Mouse (Mus musculus) lung, postnatal 0 days (tissue): ENCODE results near the gene Zbtb7a. TPM values are rescaled to one million over a fixed set of nuclear protein-coding genes. Genes with fewer than 3 reads are reported as not detected.
"Not testable (repeated sequence)": the region's sequence is repeated elsewhere in the genome, so short reads cannot be mapped to it uniquely, and the experiment has no call there.

Experiments used
- ATAC-seq: fragments of 200-750 bp; cut with Nextera tagmentation; 2 replicates; pipeline ENCODE4 v1.8.0; 2017; ENCODE audit warnings: moderate library complexity
- DNase-seq: peaks from one replicate; pipeline ENCODE4 v3.0.0-alpha.2; 2016; ENCODE audit warnings: low spot score
- H3K27ac ChIP-seq: fragments of 300-500 bp; sonication (generic); 2 replicates; pipeline ENCODE4 v1.5.1; 2014; ENCODE audit warnings: antibody characterized with exemption, mild to moderate bottlenecking, low read length, mixed read lengths
- H3K27me3 ChIP-seq: fragments of 300-500 bp; sonication (generic); replicated peaks from 2 replicates; pipeline ENCODE4 v1.6.1; 2014; ENCODE audit warnings: low read length, mixed read lengths; ENCODE audit not compliant: insufficient read depth
- H3K36me3 ChIP-seq: fragments of 300-500 bp; sonication (generic); 2 replicates; pipeline ENCODE4 v1.6.1; 2014; ENCODE audit warnings: low read length, mixed read lengths; ENCODE audit not compliant: insufficient read depth
- H3K4me1 ChIP-seq: fragments of 300-500 bp; sonication (generic); 2 replicates; pipeline ENCODE4 v1.6.1; 2014; ENCODE audit warnings: antibody characterized with exemption, low read depth, low read length, mixed read lengths; ENCODE audit not compliant: insufficient read depth
- H3K4me2 ChIP-seq: fragments of 300-500 bp; sonication (generic); replicated peaks from 2 replicates; pipeline ENCODE4 v1.6.1; 2014; ENCODE audit warnings: low read depth, mild to moderate bottlenecking, low read length, moderate library complexity, mixed read lengths
- H3K4me3 ChIP-seq: fragments of 300-500 bp; sonication (generic); 2 replicates; pipeline ENCODE4 v1.5.1; 2014; ENCODE audit warnings: low read depth, low read length
- H3K9ac ChIP-seq: fragments of 300-500 bp; sonication (generic); replicated peaks from 2 replicates; pipeline ENCODE4 v1.6.1; 2014; ENCODE audit warnings: low read depth, mild to moderate bottlenecking
- H3K9me3 ChIP-seq: fragments of 300-500 bp; sonication (generic); 2 replicates; pipeline ENCODE4 v1.6.1; 2016; ENCODE audit warnings: low read length, mixed read lengths
- CTCF ChIP-seq: IDR thresholded peaks from 2 replicates; pipeline ENCODE4 v1.5.1; 2016; ENCODE audit warnings: antibody characterized with exemption, mild to moderate bottlenecking
- EP300 ChIP-seq: IDR thresholded peaks from 2 replicates; pipeline ENCODE4 v1.6.1; 2016; ENCODE audit warnings: antibody characterized with exemption, mild to moderate bottlenecking, control low read depth
- WGBS: fragments of 180-500 bp; shearing (Covaris S2); extraction: QIAGEN DNeasy Blood & Tissue Kit; methylation state at CpG from one replicate; pipeline ENCODE4 v1.1.7; 2014; 5-methylcytosine and 5-hydroxymethylcytosine counted together
- polyA plus RNA-seq: library from polyadenylated mRNA; unstranded; fragments of >200 nt; fragmentation: Nextera tagmentation; extraction: Ambion mirVana; gene quantifications from 2 replicates; pipeline ENCODE4 v1.2.1, GENCODE M21; 2015

Zbtb7a gene
- polyA plus RNA-seq, 1 experiment from 2014 or later, result 58.2 TPM

DNA sequence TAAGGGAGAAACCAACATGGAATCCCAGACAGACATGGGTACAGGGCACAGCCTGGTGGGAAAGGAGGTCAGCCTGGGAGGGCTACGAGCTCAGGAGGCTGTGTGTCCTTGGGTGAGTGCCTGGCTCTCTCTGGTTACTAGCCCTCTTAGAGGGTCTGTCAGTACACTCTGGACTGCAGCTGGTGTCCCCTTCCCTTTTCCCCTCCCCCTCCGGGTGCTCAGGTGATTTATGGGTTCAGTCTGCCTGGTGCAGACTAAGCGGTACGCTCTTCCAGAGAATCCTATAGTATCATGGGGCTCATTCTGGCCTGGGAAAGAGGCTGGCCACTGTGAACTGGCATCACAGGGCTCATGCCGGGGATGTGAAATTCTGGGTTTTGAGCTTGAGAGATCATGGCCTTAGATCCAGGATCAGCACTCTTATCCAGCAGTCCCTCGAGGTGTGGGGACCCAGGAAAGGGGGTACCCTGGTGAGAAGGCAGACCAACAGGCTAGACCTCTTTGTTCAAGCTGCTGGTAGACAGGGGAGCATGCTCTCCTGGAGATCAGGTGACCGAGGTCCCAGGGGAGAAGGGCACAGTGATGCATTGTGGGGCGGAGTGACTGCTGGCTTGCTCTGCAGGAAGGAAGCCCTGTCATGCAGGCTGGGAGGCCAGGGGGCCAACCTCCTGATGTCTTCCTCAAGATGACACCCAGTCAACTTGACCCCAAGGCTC is 26.7 kb downstream of the Zbtb7a start:
- TF ChIP-seq EP300, result no peak
- TF ChIP-seq CTCF, result no peak
- 82% methylated on average over 8 of the region's 8 CpGs for WGBS
- H3K9me3 ChIP-seq, result no peaks in the 10 kb centered on the region
- DNase-seq (no peak), ATAC-seq (no peak)
- H3K27me3 ChIP-seq, result no peaks in the 10 kb centered on the region
- no peak overlapping the region for H3K4me3 ChIP-seq
- H3K27ac ChIP-seq, result no peak overlapping the region
- H3K4me2 ChIP-seq, result no peak overlapping the region
- no peak overlapping the region for H3K9ac ChIP-seq
- peaks cover 6% of the 10 kb centered on the region for H3K4me1 ChIP-seq
- H3K36me3 ChIP-seq, result peaks cover 13% of the 10 kb centered on the region; the same call in 1 of the 2 replicates

DNA sequence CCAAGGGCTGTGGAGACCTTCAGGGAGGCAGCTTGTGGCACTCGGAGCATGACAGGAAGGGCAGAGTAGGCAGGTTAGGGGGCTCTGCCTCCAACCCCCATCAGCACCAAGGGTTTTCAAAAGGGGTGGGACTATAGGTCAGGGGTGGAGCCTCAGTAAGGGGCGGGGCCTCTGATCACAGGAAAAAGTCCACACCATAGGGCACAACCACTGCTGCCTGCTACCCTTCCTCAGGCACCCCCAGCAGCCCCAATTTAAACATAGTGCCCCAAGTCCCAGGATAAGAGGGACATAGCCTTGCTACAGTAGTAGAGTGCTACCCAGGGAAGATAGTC is 27.3 kb downstream of the Zbtb7a start:
- H3K27me3 ChIP-seq, result no peaks in the 10 kb centered on the region
- ATAC-seq, result no peak

DNA sequence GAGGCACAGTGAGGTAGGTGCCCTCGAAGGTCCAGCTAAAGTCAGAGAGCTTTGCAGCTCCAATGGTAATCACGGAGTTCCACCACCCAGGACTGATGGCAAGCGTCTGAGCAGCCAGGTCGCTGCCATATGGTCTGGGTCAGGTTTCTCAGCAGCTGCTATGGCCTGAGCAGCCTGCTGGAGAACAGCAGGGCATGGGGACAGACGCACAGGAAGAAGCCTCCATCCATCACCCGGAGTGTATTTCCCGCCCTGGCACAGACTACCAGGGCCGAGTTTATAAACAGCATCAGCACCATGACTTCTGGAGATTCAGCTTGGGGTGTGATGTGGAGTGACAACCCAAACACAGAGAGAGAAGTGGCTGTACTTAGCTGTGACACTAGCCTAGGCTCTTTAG is 30.1 kb downstream of the Zbtb7a start:
- H3K36me3 ChIP-seq, result peaks cover 5% of the 10 kb centered on the region; the same call in 1 of the 2 replicates
- no peak for TF ChIP-seq CTCF
- TF ChIP-seq EP300, result peak; percentile 14; the same call in 1 of the 2 replicates
- H3K4me1 ChIP-seq, result peaks cover 16% of the 10 kb centered on the region
- DNase-seq (no peak), ATAC-seq (no peak)
- no peak overlapping the region for H3K4me3 ChIP-seq
- H3K4me2 ChIP-seq, result no peak overlapping the region
- no peak overlapping the region for H3K9ac ChIP-seq
- H3K9me3 ChIP-seq, result no peaks in the 10 kb centered on the region
- no peak overlapping the region for H3K27ac ChIP-seq
- WGBS, result 57% methylated on average over 8 of the region's 8 CpGs
- no peaks in the 10 kb centered on the region for H3K27me3 ChIP-seq

More for the DNA sequence above, 27.3 kb downstream of the Zbtb7a start:
- TF ChIP-seq EP300, result no peak
- TF ChIP-seq CTCF, result no peak
- no peak overlapping the region for H3K4me3 ChIP-seq
- H3K4me2 ChIP-seq, result no peak overlapping the region
- peaks cover 11% of the 10 kb centered on the region for H3K4me1 ChIP-seq
- H3K36me3 ChIP-seq, result peaks cover 13% of the 10 kb centered on the region; the same call in 1 of the 2 replicates
- H3K9ac ChIP-seq, result no peak overlapping the region
- 42% methylated on average over 2 of the region's 2 CpGs for WGBS
- H3K27ac ChIP-seq, result no peak overlapping the region
- no peak for DNase-seq
- no peaks in the 10 kb centered on the region for H3K9me3 ChIP-seq

DNA sequence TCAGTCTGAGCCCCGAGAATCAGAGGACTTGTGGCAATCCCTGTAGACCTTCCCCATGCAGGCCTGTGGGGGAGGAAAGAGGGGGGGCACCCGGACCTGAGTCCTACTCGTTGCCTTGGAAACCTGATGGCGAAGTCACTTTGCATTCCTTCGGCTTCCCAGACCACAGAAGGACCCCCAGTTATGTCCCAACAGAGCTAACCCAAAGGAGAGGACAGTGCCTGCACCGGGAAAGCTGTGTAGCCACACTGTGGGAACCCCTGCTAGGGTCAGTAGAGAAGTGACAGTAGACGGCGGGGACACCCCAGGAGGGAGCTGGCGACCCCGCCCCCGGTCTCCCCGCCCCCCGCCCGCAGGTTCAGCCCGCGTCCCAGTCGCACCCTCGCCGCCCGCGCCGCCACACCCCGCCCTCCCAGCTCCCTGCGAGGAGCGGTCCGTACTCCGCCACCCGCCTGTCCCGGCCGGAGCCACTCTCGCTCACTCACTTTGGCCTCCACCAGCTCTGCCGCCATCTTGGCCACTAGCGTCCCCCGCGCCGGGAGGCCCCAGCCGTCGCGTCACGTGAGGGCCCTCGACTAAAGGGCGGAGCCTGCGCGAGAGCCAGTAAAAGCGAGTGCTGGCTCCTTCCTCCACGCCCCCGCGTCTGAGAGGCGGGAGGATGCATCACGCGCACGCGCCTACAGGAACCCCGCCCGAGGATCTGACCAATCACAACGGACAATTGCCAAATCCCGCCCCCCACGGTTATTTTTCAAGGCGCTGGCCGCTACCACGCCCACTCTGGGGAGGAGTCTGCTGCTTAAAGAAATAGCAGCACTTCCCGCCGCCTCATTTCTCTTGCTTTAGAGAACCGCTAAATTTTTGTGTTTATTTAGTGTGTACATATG is 32.4 kb downstream of the Zbtb7a start, which contains the start of gene Pias4:
TSS of gene Pias4 (minus strand) at position 724 of the 887 bp plus-strand sequence.
- H3K4me2 ChIP-seq, result peak within 1 kb of the TSS; percentile 93
- peaks cover 16% of the 10 kb centered on the region for H3K4me1 ChIP-seq
- peak; percentile 93 for ATAC-seq
- H3K27me3 ChIP-seq, result no peaks in the 10 kb centered on the region
- H3K36me3 ChIP-seq, result peaks cover 1% of the 10 kb centered on the region; the same call in 1 of the 2 replicates
- H3K4me3 ChIP-seq, result peak within 1 kb of the TSS; percentile 88
- peak within 1 kb of the TSS; percentile 85 for H3K27ac ChIP-seq
- under 1% methylated on average over 38 of the region's 64 CpGs for WGBS
- peak within 1 kb of the TSS; percentile 77 for H3K9ac ChIP-seq
- peak; percentile 100 for DNase-seq
- TF ChIP-seq EP300, result no peak
- no peaks in the 10 kb centered on the region for H3K9me3 ChIP-seq

DNA sequence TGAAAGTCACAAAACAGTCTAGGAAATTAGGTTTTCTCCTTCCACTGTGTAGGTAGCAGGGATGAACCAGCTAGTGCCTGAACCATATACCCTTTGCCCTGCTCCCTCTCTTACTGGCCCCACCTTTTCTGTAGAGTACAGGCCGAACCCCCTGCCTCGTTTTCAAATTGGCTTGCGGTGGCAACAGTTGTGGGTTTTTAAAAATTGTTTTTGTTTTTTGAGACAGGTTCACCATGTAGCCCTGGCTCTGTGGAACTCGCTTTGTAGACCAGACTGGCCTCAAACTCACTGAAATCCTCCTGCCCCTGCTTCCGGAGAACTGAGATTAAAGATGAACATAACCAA is 33.0 kb downstream of the Zbtb7a start:
- H3K4me3 ChIP-seq, result peak overlapping the region; percentile 88
- H3K36me3 ChIP-seq, result no peaks in the 10 kb centered on the region; the same call in 1 of the 2 replicates
- peak overlapping the region; percentile 85 for H3K27ac ChIP-seq
- H3K9me3 ChIP-seq, result no peaks in the 10 kb centered on the region
- WGBS, result 6% methylated on average over 5 of the region's 5 CpGs
- no peaks in the 10 kb centered on the region for H3K27me3 ChIP-seq
- H3K9ac ChIP-seq, result no peak overlapping the region
- no peak for DNase-seq
- peak; percentile 31 for ATAC-seq
- H3K4me1 ChIP-seq, result peaks cover 16% of the 10 kb centered on the region
- H3K4me2 ChIP-seq, result peak overlapping the region; percentile 76
- TF ChIP-seq EP300, result peak; percentile 5; the same call in 1 of the 2 replicates
- TF ChIP-seq CTCF, result no peak

DNA sequence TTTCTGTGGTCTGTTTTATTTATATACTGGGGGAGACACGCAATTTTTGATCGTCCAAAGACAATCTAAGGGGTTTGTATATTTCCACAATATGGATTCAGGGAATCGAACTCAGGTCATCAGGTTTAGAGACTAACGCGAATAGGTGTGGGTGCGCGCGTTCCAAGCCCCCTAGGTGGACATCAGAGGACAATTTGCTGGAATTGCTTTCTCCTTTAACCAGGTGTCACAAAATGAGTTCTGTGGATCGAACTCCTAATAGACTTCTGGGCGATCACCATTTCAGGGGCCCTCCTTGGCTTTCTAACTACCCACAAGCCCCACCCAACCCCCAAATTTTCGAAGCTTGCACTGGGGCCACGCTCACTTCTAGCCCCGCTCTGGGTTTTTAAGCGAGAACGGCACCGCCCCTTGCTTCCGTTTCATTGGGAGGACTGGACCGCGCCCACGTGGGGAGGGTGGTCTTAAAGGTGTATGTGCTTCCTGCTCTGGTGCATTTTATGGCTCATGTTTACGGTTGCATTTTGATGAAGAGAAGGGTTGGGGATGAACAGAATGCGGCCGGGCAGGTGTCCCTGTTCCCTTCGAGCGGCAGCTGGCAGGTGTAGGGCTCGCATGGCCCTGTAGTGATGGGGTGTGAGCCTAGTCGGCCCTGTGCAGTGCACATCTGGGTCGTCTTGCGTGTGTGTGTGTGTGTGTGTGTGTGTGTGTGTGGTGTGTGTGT is 33.7 kb downstream of the Zbtb7a start:
- no peaks in the 10 kb centered on the region for H3K9me3 ChIP-seq
- WGBS, result 1% methylated on average over 29 of the region's 29 CpGs
- H3K4me3 ChIP-seq, result peak overlapping the region; percentile 88
- peaks cover 16% of the 10 kb centered on the region for H3K4me1 ChIP-seq
- H3K4me2 ChIP-seq, result peak overlapping the region; percentile 76
- 0 out of 2 replicates have a peak overlapping the region, but pooled peaks have one; percentile 43 for H3K9ac ChIP-seq
- H3K27ac ChIP-seq, result peak overlapping the region; percentile 85
- H3K27me3 ChIP-seq, result no peaks in the 10 kb centered on the region
- H3K36me3 ChIP-seq, result no peaks in the 10 kb centered on the region; the same call in 1 of the 2 replicates
- peak; percentile 94 for DNase-seq
- ATAC-seq, result peak; percentile 60
- TF ChIP-seq EP300 (no peak), CTCF (no peak)

DNA sequence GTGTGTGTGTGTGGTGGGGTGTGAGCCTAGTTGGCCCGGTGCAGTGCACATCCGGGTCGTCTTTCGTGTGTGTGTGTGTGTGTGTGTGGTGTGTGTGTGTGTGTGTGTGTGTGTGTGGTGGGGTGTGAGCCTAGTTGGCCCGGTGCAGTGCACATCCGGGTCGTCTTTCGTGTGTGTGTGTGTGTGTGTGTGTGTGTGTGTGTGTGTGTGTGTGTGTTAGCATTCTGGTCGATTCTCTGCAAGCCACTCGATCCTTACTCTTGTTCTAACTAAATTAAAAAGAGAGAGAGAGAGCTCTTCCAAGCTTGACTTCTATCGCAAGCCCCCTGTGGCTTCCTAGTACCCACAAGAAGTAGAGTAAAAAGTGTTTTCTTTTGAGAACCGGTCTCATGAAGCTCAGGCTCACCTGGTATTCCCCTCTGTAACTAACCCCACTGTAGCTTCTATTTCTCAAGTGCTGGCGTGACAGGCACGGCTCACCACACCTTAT is 34.4 kb downstream of the Zbtb7a start:
- not testable (repeated sequence) for H3K9ac ChIP-seq, DNase-seq, H3K9me3 ChIP-seq, H3K27me3 ChIP-seq, H3K4me3 ChIP-seq, H3K36me3 ChIP-seq
- peak overlapping the region; percentile 40 for H3K4me2 ChIP-seq
- 31% methylated on average over 5 of the region's 14 CpGs for WGBS
- peaks cover 16% of the 10 kb centered on the region for H3K4me1 ChIP-seq
- H3K27ac ChIP-seq, result peak overlapping the region; percentile 57; the same call in 1 of the 2 replicates
- peak; percentile 48 for ATAC-seq
